Mouse (Mus musculus): Measurements from ENCODE around the gene Apob.

Gene Apob

GRCm38 (mm10) chr12:8038081-8038730 lies 60.8 kb downstream of the Apob start:
- no peak for DNase-seq

- DNase-seq, result no peak
These were observed 65.4 kb downstream of the Apob start for GRCm38 (mm10) chr12:8042626-8043394.

GRCm38 (mm10) chr12:8047046-8047445 lies 69.6 kb downstream of the Apob start:
- DNase-seq, result no peak

GRCm38 (mm10) chr12:8047789-8048309 lies 70.4 kb downstream of the Apob start:
- DNase-seq, result no peak

GRCm38 (mm10) chr12:8056001-8056640 lies 78.7 kb downstream of the Apob start:
- DNase-seq, result no peak

- peak; percentile 65 for DNase-seq
These were observed 82.1 kb downstream of the Apob start for GRCm38 (mm10) chr12:8059576-8059975.

- DNase-seq, result no peak
These were observed 86.1 kb downstream of the Apob start for GRCm38 (mm10) chr12:8063363-8064065.

All from right cerebral cortex, postnatal 14 days (tissue).